Mouse (Mus musculus) regulatory T cell (primary cell): ENCODE measurements around the gene Gm20422.

Experiments used
- in situ Hi-C: fragments of 300-600 bp; cut with MboI, MseI; formaldehyde crosslinking; loops from one replicate; pipeline ENCODE4 v1.15.1; 2025; ENCODE audit warnings: high pct_unique_total_duplicates

The Gm20422 gene

DNA sequence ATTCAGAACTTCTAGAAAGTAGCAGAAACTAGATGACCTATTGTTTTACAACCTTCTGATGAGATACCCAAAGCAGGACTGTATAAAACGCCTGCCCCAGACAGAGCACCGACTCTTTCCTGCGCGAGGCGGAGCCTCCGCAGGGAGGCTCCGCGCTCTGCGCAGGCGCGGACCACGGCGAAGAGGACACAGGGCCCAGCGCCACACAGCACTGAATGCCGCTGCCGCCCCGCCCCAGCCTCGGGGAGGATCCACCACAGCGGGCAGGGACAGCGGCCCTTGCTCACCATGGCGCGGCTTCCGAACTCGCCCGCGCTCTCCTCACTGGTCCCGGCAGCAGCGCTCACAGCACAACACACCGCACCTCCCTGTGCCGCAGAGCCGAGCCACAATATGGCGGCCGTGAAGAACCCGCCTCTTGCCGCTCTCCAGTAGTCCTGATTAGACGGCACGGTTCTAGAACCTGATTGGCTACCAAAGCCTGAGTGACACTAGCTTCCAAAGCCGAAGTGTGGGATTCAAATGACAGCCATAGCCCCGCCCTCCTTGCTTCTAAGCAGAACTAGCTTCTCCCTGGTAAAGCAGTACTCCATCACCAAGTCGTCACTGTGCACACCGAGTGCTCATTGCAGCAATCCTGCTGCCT, at the start of gene Gm20422:
TSS of gene Gm20422 (minus strand) at position 384 of the 646 bp plus-strand sequence.
- in situ Hi-C loops: no loop called here

- in situ Hi-C loops: no loop called here
Measured at GRCm38 (mm10) chr8:69822386-69823191, 47.9 kb upstream of the Gm20422 start, which contains the start of gene Lpar2. TSS of gene Lpar2 (plus strand) at chr8:69822429.

GRCm38 (mm10) chr8:69821971-69822385, 47.3 kb upstream of the Gm20422 start:
- in situ Hi-C loops: no loop called here

DNA sequence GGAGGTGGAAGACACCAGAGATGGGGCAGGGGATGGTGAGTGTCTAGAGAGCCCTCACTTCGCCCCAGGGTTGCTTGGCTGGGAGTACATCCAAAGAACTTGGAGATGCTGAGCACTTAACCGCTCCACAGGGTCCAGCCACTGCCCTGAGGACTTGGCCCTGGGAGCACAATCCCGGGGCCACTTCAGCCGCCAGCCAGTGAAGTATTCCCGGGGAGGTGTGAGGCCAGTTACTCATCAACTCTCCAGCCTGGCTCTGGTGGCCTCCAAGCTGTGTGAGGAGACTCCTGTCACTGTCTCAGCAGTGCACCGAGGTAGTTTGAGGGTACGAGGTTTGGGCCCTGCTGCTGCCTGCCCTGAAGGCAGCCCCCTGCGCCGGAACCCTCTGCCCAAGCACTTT, 45.8 kb upstream of the Gm20422 start:
- in situ Hi-C loops: no loop called here

- in situ Hi-C loops: no loop called here
Measured at GRCm38 (mm10) chr8:69815396-69815795, 40.7 kb upstream of the Gm20422 start.

DNA sequence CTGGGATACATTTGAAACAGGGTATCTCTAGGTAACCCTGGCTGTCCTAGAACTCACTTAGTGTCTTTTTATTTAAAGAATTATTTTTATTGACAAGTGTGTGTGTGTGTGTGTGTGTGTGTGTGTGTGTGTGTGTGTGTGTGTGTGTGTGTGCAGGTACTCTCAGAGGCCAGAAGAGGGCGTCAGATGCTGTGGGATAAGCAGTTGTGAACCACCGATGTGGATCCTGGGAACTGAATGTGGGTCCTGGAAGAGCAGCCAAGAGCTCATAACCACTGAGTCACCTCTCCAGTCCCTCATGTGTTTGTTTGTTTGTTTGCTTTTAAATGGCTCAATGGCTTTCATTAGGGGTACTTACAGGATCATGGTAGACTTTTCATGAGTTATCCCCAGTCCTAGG, 40.2 kb upstream of the Gm20422 start:
- in situ Hi-C loops: no loop called here

DNA sequence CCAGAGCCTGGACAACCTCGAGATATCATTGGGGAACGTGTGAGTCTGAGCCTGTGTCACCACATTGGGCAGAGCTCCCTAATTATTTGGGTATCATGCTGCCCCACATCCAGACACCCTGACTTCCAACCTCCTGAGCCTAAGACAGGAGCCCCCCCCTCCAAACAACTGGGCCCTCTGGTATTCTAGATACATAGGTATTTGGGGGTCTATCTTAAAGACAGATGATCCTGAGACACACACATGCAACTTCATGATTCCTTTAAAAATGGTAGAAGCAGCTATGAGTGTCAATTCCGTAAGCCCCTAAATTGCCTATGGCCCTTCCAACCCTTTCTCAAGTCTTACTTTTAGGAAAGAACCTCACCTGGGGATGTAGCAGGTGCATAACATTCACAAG, 35.1 kb upstream of the Gm20422 start:
- in situ Hi-C loops: no loop called here

GRCm38 (mm10) chr8:69808864-69809403, 34.2 kb upstream of the Gm20422 start:
- in situ Hi-C loops: no loop called here

DNA sequence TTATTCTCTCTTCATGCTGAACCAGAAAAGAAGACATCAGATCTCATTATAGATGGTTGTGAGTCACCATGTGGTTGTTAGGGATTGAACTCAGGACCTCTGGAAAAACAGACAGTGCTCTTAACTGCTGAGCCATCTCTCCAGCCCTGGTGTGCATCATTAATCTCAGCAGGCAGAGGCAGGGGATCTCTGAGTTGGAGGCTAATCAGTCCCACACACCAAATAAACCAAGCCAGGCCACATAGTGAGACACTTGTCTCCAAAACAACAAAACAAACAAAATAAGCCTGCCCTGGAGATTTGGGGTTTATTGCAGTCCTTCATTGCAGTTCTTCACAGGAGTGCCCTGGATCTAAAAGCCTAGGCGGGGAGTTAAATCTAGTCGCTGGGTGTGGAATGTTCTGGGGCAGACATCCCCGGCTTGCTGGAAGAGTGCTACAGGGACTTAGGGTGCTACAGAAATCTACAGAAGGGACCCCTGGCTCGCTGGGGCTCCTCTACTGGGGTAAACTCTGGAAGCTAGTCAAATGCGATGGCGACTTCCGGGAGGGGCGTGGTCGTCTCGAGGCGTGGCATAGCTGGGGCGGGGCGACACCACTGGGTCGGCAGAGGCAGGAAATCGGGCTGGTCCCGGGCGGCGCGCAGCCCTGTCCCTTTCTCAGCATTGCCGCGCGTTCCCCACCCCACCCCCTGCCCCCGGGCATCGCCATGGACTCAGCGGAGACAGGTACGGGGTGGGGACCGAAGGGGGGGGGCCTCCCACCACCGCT, 33.6 kb upstream of the Gm20422 start, which contains the start of gene Gmip:
TSS of gene Gmip (plus strand) at position 586 of the 770 bp plus-strand sequence.
- in situ Hi-C loops: no loop called here

DNA sequence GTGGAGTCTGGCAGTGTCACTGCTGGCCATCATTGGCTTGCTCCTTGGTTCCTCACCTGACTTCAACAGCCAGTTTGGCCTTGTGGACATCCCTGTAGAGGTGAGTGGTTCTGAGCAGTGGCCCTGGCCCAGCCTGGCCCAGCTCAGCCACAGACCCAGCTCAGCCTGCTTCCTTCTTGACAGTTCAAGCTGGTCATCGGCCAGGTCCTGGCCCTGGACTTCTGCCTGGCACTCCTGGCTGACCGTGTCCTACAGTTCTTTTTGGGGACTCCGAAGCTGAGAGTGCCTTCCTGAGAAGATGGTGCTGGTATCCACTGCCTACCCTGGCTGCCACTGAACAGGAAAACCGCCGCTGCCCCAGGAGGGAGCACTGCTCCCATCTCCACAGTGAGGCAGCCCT, 32.5 kb upstream of the Gm20422 start:
- in situ Hi-C loops: no loop called here

GRCm38 (mm10) chr8:69805491-69805890, 30.8 kb upstream of the Gm20422 start:
- in situ Hi-C loops: no loop called here

GRCm38 (mm10) chr8:69805086-69805485, 30.4 kb upstream of the Gm20422 start:
- in situ Hi-C loops: no loop called here

DNA sequence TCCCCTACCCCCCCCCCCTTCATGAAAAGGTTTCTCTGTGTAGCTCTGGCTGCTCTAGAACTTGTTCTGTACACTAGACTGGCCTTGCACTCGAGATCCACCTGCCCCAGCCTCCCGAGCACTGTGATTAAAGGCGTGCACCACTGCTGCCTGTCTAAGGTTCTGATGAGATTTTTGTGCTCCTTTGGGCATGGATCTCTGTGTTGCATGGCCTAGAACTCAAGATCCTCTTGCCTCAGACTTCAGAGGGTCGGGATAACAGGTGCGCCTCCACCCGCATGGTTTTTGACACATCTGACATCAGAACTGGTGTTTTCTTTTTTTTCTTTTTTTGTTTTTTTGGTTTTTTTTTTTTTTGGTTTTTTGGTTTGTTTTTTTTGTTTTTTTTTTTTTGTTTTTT, 29.9 kb upstream of the Gm20422 start:
- in situ Hi-C loops: no loop called here

DNA sequence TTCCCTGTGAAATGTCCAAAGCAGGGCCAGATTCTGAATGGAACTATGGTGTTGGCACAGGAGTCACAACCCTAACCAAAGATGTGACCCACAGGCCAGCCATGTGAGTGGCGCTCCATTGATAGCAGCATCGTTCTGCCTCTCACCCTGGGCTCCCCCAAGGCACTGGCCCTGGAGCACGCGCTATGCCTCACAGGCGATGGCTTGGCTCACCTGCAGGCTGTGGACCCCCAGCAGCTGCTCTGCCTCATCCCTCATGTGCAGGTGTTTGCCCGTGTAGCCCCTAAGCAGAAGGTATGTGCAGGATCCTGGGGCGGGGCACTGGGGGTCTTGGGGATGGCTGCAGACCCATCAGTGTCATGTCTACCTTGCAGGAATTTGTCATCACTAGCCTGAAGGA, 28.7 kb upstream of the Gm20422 start:
- in situ Hi-C loops: no loop called here

GRCm38 (mm10) chr8:69802216-69802615, 27.5 kb upstream of the Gm20422 start:
- in situ Hi-C loops: no loop called here

GRCm38 (mm10) chr8:69801796-69802195, 27.1 kb upstream of the Gm20422 start:
- in situ Hi-C loops: no loop called here

DNA sequence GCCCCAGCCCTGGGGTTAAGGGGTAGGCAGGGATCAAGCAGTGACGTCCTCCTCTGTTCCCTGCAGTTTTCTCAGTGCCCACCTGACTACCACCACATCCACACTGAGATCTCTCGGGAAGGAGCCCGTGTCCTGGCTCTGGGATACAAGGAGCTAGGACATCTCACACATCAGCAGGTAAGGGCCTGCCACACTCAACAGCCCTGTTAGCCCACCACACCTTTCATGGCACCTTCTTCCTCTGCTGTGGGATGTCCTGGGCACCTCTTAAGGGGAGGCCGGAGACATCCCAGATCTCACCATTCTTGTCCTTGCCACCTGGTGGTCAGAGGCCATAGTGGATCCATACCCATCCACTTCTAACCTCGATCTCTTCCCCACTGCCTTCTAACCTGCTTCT, 25.3 kb upstream of the Gm20422 start:
- in situ Hi-C loops: no loop called here

DNA sequence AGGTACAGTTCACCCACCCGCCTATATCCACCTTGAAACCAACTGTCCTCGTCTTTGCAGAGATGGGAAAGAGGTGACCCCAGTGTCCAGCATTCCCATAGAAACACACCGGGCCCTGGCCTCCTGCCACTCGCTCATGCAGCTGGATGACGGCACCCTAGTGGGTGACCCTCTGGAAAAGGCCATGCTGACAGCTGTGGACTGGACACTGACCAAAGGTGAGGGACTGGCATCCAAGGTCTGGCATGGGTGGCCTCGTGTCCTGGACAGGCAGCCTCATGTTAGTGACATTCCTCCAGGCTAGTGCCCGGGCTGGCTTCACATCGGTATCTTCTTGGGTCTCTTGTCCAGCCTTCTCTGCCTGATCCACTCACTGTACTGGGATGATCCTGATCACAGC, 24.6 kb upstream of the Gm20422 start:
- in situ Hi-C loops: no loop called here

GRCm38 (mm10) chr8:69797661-69798060, 23.0 kb upstream of the Gm20422 start:
- in situ Hi-C loops: no loop called here

DNA sequence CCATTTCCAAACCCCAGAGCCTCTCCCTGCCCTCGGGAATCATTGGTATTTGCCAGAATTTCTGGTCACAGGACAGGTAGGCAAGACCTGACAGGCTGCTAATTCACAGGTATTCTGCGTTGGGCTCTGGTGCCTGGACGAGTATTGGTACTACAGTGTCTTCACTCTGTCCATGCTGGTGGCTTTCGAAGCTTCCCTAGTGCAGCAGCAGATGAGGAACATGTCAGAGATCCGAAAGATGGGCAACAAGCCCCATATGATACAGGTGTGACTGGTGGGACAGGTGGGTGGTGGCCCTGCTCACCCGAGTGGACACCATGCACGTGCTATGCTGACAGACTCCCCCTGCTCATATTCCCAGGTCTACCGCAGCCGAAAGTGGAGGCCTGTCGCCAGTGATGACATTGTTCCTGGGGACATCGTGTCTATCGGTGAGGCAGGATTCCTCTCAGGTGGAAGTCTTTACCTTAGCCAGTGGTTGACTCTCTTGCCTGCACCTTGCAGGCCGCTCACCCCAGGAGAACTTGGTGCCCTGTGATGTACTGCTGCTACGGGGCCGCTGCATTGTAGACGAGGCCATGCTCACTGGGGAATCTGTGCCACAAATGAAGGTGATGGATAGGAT, 22.1 kb upstream of the Gm20422 start:
- in situ Hi-C loops: no loop called here

- in situ Hi-C loops: no loop called here
Measured at GRCm38 (mm10) chr8:69794901-69795300, 20.2 kb upstream of the Gm20422 start.

DNA sequence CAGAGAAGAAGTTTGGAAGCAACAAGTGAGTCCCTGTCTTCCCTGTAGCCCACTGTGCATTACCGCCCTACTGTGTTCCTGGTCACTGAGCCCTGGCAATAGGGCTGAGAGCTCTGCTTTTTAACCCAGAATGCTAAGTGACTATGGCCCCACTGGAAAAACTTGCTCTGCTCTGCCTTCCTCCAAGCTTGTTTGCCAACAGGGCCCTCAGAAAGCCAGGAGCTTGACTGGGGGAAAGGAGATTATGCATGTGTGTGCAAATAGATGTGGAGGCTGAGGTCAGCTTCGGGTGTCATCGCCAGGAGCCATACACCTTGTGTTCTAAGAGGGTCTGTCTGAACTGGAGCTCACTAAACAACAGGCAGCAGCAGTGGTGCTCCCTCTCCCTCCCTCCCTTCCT, 19.4 kb upstream of the Gm20422 start:
- in situ Hi-C loops: no loop called here
